Mouse (Mus musculus): ENCODE measurements around the gene Galk1.

Galk1 gene

DNA sequence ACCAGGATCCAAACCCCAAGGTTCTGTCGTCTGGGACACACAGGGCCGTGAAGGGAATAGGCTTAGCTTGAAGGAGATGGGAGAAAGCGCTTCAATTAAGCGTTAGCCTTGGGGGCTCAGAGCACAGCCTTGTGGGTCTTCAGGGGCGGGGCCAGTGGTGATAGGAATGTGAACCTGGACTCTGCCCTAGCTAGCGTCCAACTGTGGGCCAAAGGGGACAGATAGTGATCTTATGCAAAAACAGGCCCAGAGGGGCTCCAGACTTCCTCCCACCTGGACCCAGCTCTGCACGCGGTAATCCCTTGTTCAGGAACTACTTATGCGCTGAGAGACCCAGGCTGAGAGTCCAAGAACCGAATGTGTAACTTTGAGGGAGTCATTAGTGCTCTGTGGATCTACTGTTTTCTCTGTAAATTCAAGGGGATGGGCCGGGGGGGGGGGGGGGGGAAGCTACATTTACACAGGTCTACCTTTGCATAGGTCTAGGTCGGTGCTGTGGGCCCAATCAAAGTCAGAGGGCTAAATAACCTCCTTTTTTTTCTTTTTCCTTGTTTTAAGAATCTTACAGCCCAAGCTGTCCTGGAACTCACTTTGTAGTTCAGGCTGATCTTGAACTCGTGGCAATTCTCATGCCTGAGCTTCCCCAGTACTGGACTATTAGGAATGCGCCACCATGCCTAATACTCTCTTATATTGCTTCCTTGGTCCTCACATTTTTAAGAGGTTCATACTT is 824 bp downstream of the Galk1 start:
- DNase-seq (ENCODE audit: low spot score): no peak

GRCm38 (mm10) chr11:116010948-116011347 is 1.6 kb downstream of the Galk1 start:
- DNase-seq (ENCODE audit: low spot score): no peak

DNA sequence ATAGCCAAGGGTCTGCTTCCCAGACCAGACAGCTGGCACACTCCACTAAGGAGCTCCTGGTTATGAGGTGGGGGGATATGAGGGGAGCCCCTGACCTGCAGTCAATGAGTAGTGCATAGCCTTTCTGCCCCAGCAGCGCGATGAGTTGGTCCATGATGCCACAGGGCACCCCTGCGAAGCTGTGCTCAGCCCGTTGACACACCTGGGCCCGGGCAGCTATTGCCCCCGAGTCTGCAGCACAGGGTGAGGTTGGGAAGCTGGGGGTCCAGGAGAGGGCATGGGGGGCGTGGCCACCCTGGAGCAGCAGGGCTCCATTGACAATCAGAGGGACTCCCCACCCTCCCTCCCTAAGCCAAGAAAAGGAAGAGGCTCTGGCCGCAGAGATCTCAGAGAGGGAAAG is 2.4 kb downstream of the Galk1 start:
- DNase-seq (ENCODE audit: low spot score): no peak

GRCm38 (mm10) chr11:116009661-116010060 is 2.9 kb downstream of the Galk1 start:
- no peak for DNase-seq (ENCODE audit: low spot score)

GRCm38 (mm10) chr11:116008832-116009375 is 3.6 kb downstream of the Galk1 start:
- no peak for DNase-seq (ENCODE audit: low spot score)

GRCm38 (mm10) chr11:116008411-116008810 is 4.1 kb downstream of the Galk1 start:
- DNase-seq (ENCODE audit: low spot score): no peak

GRCm38 (mm10) chr11:116007095-116007850 is 5.2 kb downstream of the Galk1 start:
- DNase-seq (ENCODE audit: low spot score): no peak

DNA sequence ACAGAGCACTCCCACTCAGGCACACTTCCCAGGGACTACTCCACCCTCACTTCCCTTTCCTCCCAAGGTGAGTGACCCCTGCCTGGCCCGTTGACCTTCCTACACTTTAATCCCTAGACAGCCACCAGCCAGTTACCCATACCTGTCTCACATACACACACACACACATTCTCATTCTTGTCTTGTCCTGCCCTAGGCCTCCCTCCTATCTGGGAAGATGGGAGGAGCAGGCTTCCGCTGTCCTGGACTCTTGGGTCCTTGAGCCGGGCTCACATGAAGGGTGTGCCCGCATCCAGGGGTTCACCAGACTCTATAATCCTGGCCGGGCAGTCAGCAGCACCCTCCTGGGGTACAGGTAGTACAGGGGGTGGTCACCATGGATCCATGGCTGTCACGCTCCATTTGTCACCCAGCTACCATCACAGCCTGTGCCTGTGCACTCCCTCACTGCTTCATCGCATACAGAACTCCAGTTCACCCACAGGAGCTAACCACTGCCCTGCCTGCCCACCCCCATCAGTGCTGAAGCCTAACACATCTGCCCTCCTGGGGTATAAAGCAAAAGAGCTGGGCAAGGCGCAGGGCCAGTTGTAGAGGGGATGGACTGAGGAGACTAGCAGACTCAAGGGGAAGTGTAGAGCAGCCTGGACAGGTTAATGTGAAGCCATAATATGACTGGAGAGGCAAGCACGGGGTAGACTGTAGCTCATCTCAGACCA is 6.7 kb downstream of the Galk1 start:
- DNase-seq (ENCODE audit: low spot score): no peak

DNA sequence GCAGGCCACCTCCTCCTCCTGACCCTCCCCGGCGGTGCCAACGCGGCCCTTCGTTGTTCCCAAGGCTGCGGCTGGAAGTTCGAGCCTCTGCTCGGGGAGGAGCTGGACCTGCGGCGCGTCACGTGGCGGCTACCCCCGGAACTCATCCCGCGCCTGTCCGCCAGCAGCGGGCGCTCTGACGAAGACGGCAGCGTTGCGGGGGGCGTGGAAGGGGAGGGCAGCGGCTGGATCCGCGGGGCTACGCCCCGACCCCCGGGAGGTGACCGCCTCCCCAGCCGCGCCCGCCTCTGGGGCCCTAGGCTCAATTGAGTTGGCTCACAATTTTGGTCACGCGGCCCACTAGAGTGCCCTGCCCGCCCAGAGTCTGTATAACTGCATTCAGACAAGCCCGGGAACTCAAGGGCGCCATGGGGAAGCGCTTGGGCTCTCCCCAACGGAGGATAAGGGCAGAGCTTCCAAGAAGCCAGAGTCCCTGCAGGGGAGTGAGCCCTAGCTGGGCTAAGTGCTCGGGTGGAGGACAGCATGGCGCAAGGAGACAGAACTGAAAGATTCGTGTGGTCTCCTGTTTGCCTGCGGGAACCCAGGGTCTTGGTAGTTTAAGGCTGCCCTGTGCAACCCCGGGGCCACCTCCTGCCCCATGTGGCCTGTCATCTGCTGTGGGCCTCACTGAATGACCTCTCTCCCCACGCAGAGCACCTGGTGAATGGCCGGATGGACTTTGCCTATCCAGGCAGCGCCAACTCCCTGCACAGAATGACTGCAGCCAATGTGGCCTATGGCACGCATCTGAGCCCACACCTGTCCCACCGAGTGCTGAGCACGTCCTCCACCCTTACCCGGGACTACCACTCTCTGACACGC is 7.4 kb downstream of the Galk1 start:
- DNase-seq (ENCODE audit: low spot score): peak; percentile 74

GRCm38 (mm10) chr11:116004186-116004823 is 8.2 kb downstream of the Galk1 start:
- DNase-seq (ENCODE audit: low spot score): no peak

DNA sequence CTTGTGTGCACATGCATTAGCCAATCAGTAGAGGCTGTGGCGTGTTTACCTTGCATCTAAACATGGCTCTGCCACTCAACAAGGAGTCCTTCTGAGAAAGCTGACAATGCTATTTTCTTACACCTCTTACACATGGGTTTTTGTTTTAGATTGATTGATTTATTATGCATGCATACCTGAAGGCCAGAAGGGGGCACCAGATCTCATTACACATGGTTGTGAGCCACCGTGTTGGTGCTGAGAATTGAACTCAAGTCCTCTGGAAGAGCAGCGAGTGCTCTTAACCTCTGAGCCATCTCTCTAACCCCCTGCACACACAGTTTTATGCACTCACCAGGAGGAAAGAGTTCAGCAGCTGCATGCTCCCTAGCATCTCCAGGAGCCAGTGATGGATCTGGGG is 9.6 kb downstream of the Galk1 start:
- no peak for DNase-seq (ENCODE audit: low spot score)

DNA sequence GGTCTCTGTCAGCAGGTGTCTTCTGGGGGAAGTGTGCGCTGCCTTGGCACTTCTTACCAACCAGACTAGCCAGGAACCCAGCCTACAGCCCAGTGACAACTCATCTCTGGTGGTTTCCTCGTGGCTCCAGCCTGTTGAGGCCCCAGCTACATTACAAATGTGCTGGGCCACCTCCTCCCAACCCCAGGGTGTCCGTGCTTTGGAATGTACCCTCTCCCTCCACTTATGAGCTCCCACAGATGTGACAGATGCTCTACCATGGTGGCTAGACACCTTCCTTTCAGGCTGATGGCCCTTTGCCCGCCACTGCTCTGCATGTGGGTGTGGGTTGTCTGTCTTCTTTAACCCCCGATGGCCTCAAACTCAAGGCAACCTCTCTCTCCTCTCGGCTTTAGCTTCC is 10.8 kb downstream of the Galk1 start:
- DNase-seq (ENCODE audit: low spot score): no peak

DNA sequence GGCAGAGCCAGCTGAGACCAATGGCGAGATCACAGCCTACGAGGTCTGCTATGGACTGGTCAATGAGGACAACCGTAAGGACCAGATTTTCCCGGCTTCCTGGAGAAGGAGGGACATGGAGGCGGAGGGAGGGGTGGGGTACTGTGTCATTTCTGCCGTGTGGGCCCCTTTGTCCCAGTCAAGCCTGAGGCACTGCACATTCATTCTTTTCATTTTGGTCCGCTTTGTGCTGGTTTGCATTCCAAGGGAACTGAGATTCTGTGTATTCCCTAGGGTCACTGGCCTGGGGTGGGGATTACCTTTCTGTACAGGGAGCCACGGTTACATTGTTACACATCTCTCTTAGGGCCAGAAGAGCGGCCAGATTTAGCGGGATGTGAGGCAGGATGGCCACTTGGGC is 11.9 kb downstream of the Galk1 start:
- no peak for DNase-seq (ENCODE audit: low spot score)

DNA sequence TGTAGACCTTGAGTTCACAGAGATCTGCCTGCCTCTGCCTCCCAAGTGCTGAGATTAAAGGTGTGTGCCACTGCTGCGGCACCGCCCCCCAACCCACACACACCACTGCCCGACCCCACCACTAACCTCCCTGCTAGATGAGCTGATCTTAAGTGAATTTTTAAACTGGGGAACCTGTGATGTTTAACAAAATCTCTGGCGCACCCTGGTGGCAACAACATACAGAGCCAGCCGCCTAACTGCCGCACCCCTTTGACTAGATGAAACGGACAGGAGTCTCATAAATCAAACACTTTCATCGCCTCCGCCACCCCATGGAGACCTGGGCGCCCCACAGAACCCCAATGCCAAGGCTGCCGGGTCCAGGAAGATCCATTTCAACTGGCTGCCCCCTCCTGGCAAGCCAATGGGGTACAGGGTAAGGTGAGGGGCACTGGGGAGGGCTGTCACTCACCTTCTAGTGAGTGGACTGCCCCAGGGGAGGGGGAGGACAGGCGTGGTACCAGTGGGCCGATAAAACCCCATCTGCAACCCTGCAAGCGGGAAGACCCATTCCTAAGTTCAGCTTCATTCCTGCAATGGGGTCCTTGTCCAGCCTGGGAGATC is 12.9 kb downstream of the Galk1 start:
- DNase-seq (ENCODE audit: low spot score): no peak

- no peak for DNase-seq (ENCODE audit: low spot score)
Observed at GRCm38 (mm10) chr11:115999027-115999426, 13.5 kb downstream of the Galk1 start.

DNA sequence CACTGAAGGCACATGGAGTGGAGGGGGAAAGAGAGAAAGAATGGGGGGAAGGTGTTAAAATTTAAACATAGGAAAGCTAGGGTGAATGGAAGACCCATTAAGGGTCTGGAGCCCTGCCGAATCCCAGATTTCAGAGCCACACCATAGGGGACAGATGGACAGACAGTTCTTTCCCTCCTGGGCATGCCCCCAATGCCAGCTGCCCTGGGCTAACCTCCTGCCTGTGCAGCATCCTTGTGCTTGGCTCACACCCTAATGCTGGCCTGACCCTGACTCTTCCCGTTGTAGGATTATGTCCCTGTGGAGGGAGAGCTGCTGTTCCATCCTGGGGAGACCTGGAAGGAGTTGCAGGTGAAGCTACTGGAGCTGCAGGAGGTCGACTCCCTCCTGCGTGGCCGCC is 14.9 kb downstream of the Galk1 start:
- DNase-seq (ENCODE audit: low spot score): no peak

GRCm38 (mm10) chr11:115997047-115997446 is 15.5 kb downstream of the Galk1 start:
- DNase-seq (ENCODE audit: low spot score): no peak

GRCm38 (mm10) chr11:115995256-115995655 is 17.3 kb downstream of the Galk1 start:
- no peak for DNase-seq (ENCODE audit: low spot score)

DNA sequence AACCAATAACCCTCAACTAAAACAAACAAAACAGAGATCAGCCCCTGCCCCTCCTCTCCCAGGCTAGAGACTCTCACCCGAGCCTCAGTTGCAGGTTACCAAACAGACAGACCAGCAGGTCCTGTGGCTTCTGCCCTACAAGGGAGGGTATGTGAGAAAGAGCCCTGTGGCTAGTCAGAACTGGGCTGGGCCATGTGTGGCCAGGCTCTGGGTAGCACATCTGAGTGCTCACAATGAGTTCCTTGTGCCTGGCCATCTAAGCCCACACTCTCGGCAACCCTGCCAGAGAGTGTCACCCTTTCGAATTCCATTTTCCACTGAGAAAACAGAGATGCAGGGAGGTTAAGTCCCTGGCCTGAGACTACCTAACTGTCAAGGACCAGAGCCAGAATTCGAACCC is 20.4 kb downstream of the Galk1 start:
- no peak for DNase-seq (ENCODE audit: low spot score)

DNA sequence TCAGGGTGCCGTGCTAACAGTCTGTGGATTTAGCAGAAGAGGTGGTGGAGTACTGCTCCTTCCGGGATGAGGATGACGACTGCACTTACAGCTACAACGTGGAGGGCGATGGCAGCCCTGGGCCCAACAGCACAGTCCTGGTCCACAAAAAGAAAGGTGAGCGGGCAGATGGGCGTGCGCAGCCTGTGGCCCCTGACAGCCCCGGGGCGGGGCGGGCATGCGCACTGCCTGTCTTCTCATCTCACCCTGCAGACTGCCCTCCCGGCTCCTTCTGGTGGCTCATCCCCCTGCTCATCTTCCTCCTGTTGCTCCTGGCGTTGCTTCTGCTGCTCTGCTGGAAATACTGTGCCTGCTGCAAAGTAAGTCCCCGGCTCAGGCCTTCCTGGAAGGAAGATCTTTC is 22.8 kb downstream of the Galk1 start:
- no peak for DNase-seq (ENCODE audit: low spot score)

- no peak for DNase-seq (ENCODE audit: low spot score)
Observed at GRCm38 (mm10) chr11:115983291-115983690, 29.2 kb downstream of the Galk1 start.
